21 mouse cellular contexts compared by ENCODE assay signal in genomic region chr7:81622793-81623192, GRCm38 (mm10). TPM values are rescaled to one million over a fixed set of nuclear protein-coding genes. Genes with fewer than 3 reads are reported as not detected.
DNase-seq lines count a peak whose midpoint lies in the region; ATAC-seq lines count a peak whose summit lies in the region.
"Had no signal": no experiment of that assay in that cellular context is flagged by ENCODE, and none has a peak within 500 bp of the region (broad histone marks: within the 10 kb centered on the region; RNA-seq: fewer than 3 reads in every experiment).

No protein-coding gene starts in this region.

- no peak overlapping the region for H3K9ac ChIP-seq in forebrain, embryonic 16.5 days (replicated peaks; ENCODE audit: low read depth, low read length)
- H3K9ac ChIP-seq in forebrain, embryonic 13.5 days: no peak overlapping the region
- H3K9ac ChIP-seq in heart, embryonic 11.5 days (ENCODE audit: low read depth, low read length): no peak overlapping the region
- H3K9ac ChIP-seq in hindbrain, embryonic 15.5 days: no peak overlapping the region
- H3K9ac ChIP-seq: embryonic facial prominence, embryonic 13.5 days; forebrain, embryonic 15.5 days; heart, embryonic 15.5 days had no signal

- H3K4me2 ChIP-seq in forebrain, embryonic 16.5 days (ENCODE audit: low read length): no peak overlapping the region
- H3K4me2 ChIP-seq in forebrain, embryonic 13.5 days: no peak overlapping the region
- H3K4me2 ChIP-seq in heart, embryonic 11.5 days: no peak overlapping the region
- H3K4me2 ChIP-seq in hindbrain, embryonic 15.5 days: no peak overlapping the region
- H3K4me2 ChIP-seq: embryonic facial prominence, embryonic 13.5 days; forebrain, embryonic 15.5 days; heart, embryonic 15.5 days had no signal

- H3K4me1 ChIP-seq in forebrain, embryonic 16.5 days (replicated peaks; ENCODE audit: control insufficient read depth, insufficient read depth, low read length): no peaks in the 10 kb centered on the region
- H3K4me1 ChIP-seq in forebrain, embryonic 13.5 days: no peaks in the 10 kb centered on the region
- no peaks in the 10 kb centered on the region for H3K4me1 ChIP-seq in heart, embryonic 11.5 days (ENCODE audit: control insufficient read depth, insufficient read depth, low read length)
- no peaks in the 10 kb centered on the region; the same call in 1 of the 2 replicates for H3K4me1 ChIP-seq in hindbrain, embryonic 15.5 days (replicated peaks)
- H3K4me1 ChIP-seq in hindbrain, embryonic 10.5 days (replicated peaks): no peaks in the 10 kb centered on the region
- H3K4me1 ChIP-seq: embryonic facial prominence, embryonic 13.5 days; forebrain, embryonic 15.5 days; heart, embryonic 15.5 days had no signal

- no peak overlapping the region for H3K27ac ChIP-seq in forebrain, embryonic 16.5 days (ENCODE audit: low read length)
- no peak overlapping the region for H3K27ac ChIP-seq in forebrain, embryonic 13.5 days
- no peak overlapping the region for H3K27ac ChIP-seq in heart, embryonic 11.5 days (ENCODE audit: low read depth, low read length)
- H3K27ac ChIP-seq in hindbrain, embryonic 15.5 days (replicated peaks): no peak overlapping the region
- H3K27ac ChIP-seq in hindbrain, embryonic 10.5 days: no peak overlapping the region
- H3K27ac ChIP-seq: embryonic facial prominence, embryonic 13.5 days; forebrain, embryonic 15.5 days; heart, embryonic 15.5 days had no signal

- H3K27me3 ChIP-seq in forebrain, embryonic 16.5 days (replicated peaks; ENCODE audit: control insufficient read depth, insufficient read depth, low read length): no peaks in the 10 kb centered on the region
- no peaks in the 10 kb centered on the region for H3K27me3 ChIP-seq in forebrain, embryonic 13.5 days
- H3K27me3 ChIP-seq in heart, embryonic 11.5 days (ENCODE audit: control insufficient read depth, insufficient read depth, low read length): no peaks in the 10 kb centered on the region
- no peaks in the 10 kb centered on the region for H3K27me3 ChIP-seq in hindbrain, embryonic 15.5 days
- H3K27me3 ChIP-seq in hindbrain, embryonic 10.5 days (ENCODE audit: insufficient read depth, poor library complexity, severe bottlenecking): no peaks in the 10 kb centered on the region
- H3K27me3 ChIP-seq: CH12.LX; embryonic facial prominence, embryonic 13.5 days; forebrain, embryonic 15.5 days; heart, embryonic 15.5 days had no signal

- 0 out of 2 replicates have a peak, but pooled peaks have one; percentile 20 for ATAC-seq in forebrain, embryonic 16.5 days
- no peak for ATAC-seq in forebrain, embryonic 13.5 days
- no peak for ATAC-seq in heart, embryonic 11.5 days (replicated peaks; ENCODE audit: insufficient number of reproducible peaks, low FRiP score, low TSS enrichment)
- peak; percentile 42; the same call in 1 of the 2 replicates for ATAC-seq in hindbrain, embryonic 15.5 days (ENCODE audit: low FRiP score, low read depth)
- ATAC-seq: activated CD4-positive, CD25-positive, alpha-beta regulatory T cell, adult 4 months; forebrain, embryonic 15.5 days; inflammation-experienced regulatory T-cells, adult 6 months; Patski had no signal

- H3K36me3 ChIP-seq in forebrain, embryonic 16.5 days (ENCODE audit: control insufficient read depth, insufficient read depth): no peaks in the 10 kb centered on the region
- no peaks in the 10 kb centered on the region for H3K36me3 ChIP-seq in forebrain, embryonic 13.5 days (ENCODE audit: poor library complexity, severe bottlenecking)
- no peaks in the 10 kb centered on the region for H3K36me3 ChIP-seq in heart, embryonic 11.5 days (ENCODE audit: control insufficient read depth, insufficient read depth, low read length)
- H3K36me3 ChIP-seq in hindbrain, embryonic 15.5 days: no peaks in the 10 kb centered on the region
- no peaks in the 10 kb centered on the region for H3K36me3 ChIP-seq in hindbrain, embryonic 10.5 days
- H3K36me3 ChIP-seq: embryonic facial prominence, embryonic 13.5 days; forebrain, embryonic 15.5 days; heart, embryonic 15.5 days had no signal

- intact Hi-C loops in heart, postnatal 10 days (cut with DNase I): no loop called here

- peak; percentile 18 to 21 for DNase-seq in heart, postnatal 10 days
- no peak for DNase-seq in hindbrain, embryonic 10.5 days (ENCODE audit: low spot score)
- no peak for DNase-seq in B cell, adult 2 months
- DNase-seq: adrenal gland, postnatal 14 days; cerebellum, adult 11-12 months; cerebellum, adult 9-10 months; cerebellum, postnatal 25 days; gastrocnemius, postnatal 10 days; heart, postnatal 4 days; kidney, adult 8-10 months had no signal

- 81% methylated on average over 4 of the region's 4 CpGs for WGBS in forebrain, embryonic 16.5 days
- 81% methylated on average over 4 of the region's 4 CpGs for WGBS in forebrain, embryonic 13.5 days
- 70% methylated on average over 4 of the region's 4 CpGs for WGBS in heart, embryonic 11.5 days (ENCODE audit: insufficient replicate concordance)
- 65% methylated on average over 4 of the region's 4 CpGs for WGBS in hindbrain, embryonic 15.5 days
- 70% methylated on average over 4 of the region's 4 CpGs for WGBS in hindbrain, embryonic 10.5 days

- no peaks in the 10 kb centered on the region for H3K9me3 ChIP-seq in forebrain, embryonic 16.5 days (ENCODE audit: control insufficient read depth, low read length)
- no peaks in the 10 kb centered on the region for H3K9me3 ChIP-seq in forebrain, embryonic 13.5 days (replicated peaks)
- 0 out of 2 replicates have a peak, but pooled peaks cover 3% of the 10 kb centered on the region for H3K9me3 ChIP-seq in heart, embryonic 11.5 days (replicated peaks; ENCODE audit: control insufficient read depth, low read length)
- no peaks in the 10 kb centered on the region for H3K9me3 ChIP-seq in hindbrain, embryonic 15.5 days
- peaks cover 7% of the 10 kb centered on the region for H3K9me3 ChIP-seq in hindbrain, embryonic 10.5 days
- H3K9me3 ChIP-seq: forebrain, embryonic 15.5 days had no signal

- H3K4me3 ChIP-seq in forebrain, embryonic 16.5 days (replicated peaks; ENCODE audit: low read length): no peak overlapping the region
- no peak overlapping the region for H3K4me3 ChIP-seq in forebrain, embryonic 13.5 days
- no peak overlapping the region for H3K4me3 ChIP-seq in heart, embryonic 11.5 days (ENCODE audit: low read depth, low read length)
- no peak overlapping the region for H3K4me3 ChIP-seq in hindbrain, embryonic 15.5 days
- no peak overlapping the region for H3K4me3 ChIP-seq in hindbrain, embryonic 10.5 days
- H3K4me3 ChIP-seq: embryonic facial prominence, embryonic 13.5 days; forebrain, embryonic 15.5 days; heart, embryonic 15.5 days had no signal

RNA-seq across cellular contexts. Expression of gene Whamm, which starts 51.7 kb away (rescaled TPM):
- 3.6 and 6.0 TPM in 2 replicates for polyA plus RNA-seq in forebrain, embryonic 16.5 days (2015; fragmentation: Nextera tagmentation; extraction: Ambion mirVana)
- polyA plus RNA-seq in forebrain, embryonic 13.5 days (2015; fragmentation: Nextera tagmentation; extraction: Ambion mirVana): 4.1 and 4.5 TPM in 2 replicates
- 1 to 10 TPM; 8.1 to 9.2 TPM for total RNA-seq in heart, postnatal 10 days (2021)
- polyA plus RNA-seq in heart, embryonic 11.5 days (2014; fragmentation: Nextera tagmentation; extraction: Ambion mirVana): 5.9 and 6.2 TPM in 2 replicates
- polyA plus RNA-seq in hindbrain, embryonic 15.5 days (2015; fragmentation: Nextera tagmentation; extraction: Ambion mirVana): 5.5 and 6.6 TPM in 2 replicates
- polyA plus RNA-seq in hindbrain, embryonic 10.5 days (2016; fragmentation: Nextera tagmentation; extraction: Ambion mirVana): 2.9 and 4.2 TPM in 2 replicates

RNA-seq across cellular contexts. Expression of gene Fsd2, which starts 56.0 kb away (rescaled TPM):
- 0.25 and 0.46 TPM in 2 replicates for polyA plus RNA-seq in forebrain, embryonic 16.5 days (2015; fragmentation: Nextera tagmentation; extraction: Ambion mirVana)
- polyA plus RNA-seq in forebrain, embryonic 13.5 days (2015; fragmentation: Nextera tagmentation; extraction: Ambion mirVana): 0.10 TPM in 2 replicates
- 100 to 1,000 TPM; 214 to 226 TPM for total RNA-seq in heart, postnatal 10 days (2021)
- 50.9 and 62.4 TPM in 2 replicates for polyA plus RNA-seq in heart, embryonic 11.5 days (2014; fragmentation: Nextera tagmentation; extraction: Ambion mirVana)
- polyA plus RNA-seq in hindbrain, embryonic 15.5 days (2015; fragmentation: Nextera tagmentation; extraction: Ambion mirVana): 0.12 and 0.29 TPM in 2 replicates
- polyA plus RNA-seq in hindbrain, embryonic 10.5 days (2016; fragmentation: Nextera tagmentation; extraction: Ambion mirVana): 0.07 and 0.54 TPM in 2 replicates
- polyA plus RNA-seq: Patski had no signal

Comparison
In these comparisons a context has a peak if more than half of its experiments do, and no peak if none do; other contexts are left out.
1. ATAC-seq: peak in forebrain, embryonic 16.5 days (single experiment) and hindbrain, embryonic 15.5 days (single experiment); none in forebrain, embryonic 13.5 days (single experiment) and heart, embryonic 11.5 days (single experiment).
2. DNase-seq: peak in heart, postnatal 10 days (2 of 2); none in hindbrain, embryonic 10.5 days (single experiment) and B cell, adult 2 months (0 of 2).
3. RNA of gene Fsd2, which starts 56.0 kb away (polyA plus RNA-seq): 50.9 to 62.4 TPM in heart, embryonic 11.5 days; 0.07 to 0.54 TPM in hindbrain, embryonic 10.5 days, 0.25 to 0.46 TPM in forebrain, embryonic 16.5 days, 0.12 to 0.29 TPM in hindbrain, embryonic 15.5 days and 0.10 TPM in forebrain, embryonic 13.5 days; every median in the first group is over 10 times any median in the second.